Mouse (Mus musculus) G1E (cell line): ENCODE measurements around the gene Mical3.

Source experiments
- CTCF ChIP-seq: IDR thresholded peaks from 2 replicates; pipeline ENCODE4 v1.5.1; 2012; ENCODE audit warnings: low read depth, low read length, inconsistent platforms, mixed read lengths
- GATA1 ChIP-seq: IDR thresholded peaks from 2 replicates; pipeline ENCODE4 v1.6.1; 2012; ENCODE audit warnings: borderline replicate concordance, low read length, inconsistent platforms, mixed read lengths
- GATA2 ChIP-seq: IDR thresholded peaks from 2 replicates; pipeline ENCODE4 v1.6.1; 2012; ENCODE audit warnings: low read depth, low read length, inconsistent platforms, borderline replicate concordance
- POLR2AphosphoS5 ChIP-seq: IDR thresholded peaks from 2 replicates; pipeline ENCODE4 v1.6.1; 2012; ENCODE audit warnings: low read depth, low read length, inconsistent platforms; ENCODE audit not compliant: insufficient replicate concordance
- TAL1 ChIP-seq: conservative IDR thresholded peaks from 2 replicates; pipeline ENCODE4 v1.6.1; 2012; ENCODE audit warnings: low read depth, low read length, inconsistent platforms, mixed read lengths

DNA sequence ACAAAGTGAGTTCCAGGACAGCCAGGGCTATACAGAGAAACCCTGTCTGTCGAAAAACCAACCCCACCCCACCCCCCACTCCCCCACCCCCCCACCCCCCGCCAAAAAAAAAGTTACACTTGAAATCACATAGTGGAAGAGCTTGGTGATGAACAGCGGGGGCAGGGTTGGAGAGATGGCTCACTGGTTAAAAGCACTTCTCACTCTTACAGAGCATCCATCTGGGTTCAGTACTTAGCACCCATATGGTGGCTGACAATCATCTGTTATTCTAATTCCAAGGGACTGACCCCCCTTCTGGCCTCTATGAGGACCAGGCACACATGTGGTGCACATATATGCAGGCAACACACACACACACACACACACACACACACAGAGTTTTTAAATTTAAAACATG lies 212.8 kb downstream of the Mical3 start:
- TF ChIP-seq GATA1 (no peak), POLR2AphosphoS5 (no peak), CTCF (no peak), TAL1 (no peak), GATA2 (no peak)
